Comparison of ENCODE assay signal across 22 mouse cellular contexts in genomic region chr8:93980141-93980540, GRCm38 (mm10). TPM values are rescaled to one million over a fixed set of nuclear protein-coding genes. Genes with fewer than 3 reads are reported as not detected.
DNase-seq lines count a peak whose midpoint lies in the region; ATAC-seq and TF ChIP-seq lines count a peak whose summit lies in the region.
"Had no signal": no experiment of that assay in that cellular context is flagged by ENCODE, and none has a peak within 500 bp of the region (broad histone marks: within the 10 kb centered on the region; RNA-seq: fewer than 3 reads in every experiment).

No protein-coding gene starts in this region.

- H3K27me3 ChIP-seq in heart, embryonic 10.5 days (ENCODE audit: insufficient read depth, poor library complexity, severe bottlenecking) = no peaks in the 10 kb centered on the region
- no peaks in the 10 kb centered on the region for H3K27me3 ChIP-seq in midbrain, postnatal 0 days (ENCODE audit: insufficient read depth, low read length)
- no peaks in the 10 kb centered on the region for H3K27me3 ChIP-seq in midbrain, embryonic 13.5 days
- H3K27me3 ChIP-seq: embryonic facial prominence, embryonic 13.5 days; forebrain, embryonic 13.5 days; heart, embryonic 13.5 days; hindbrain, embryonic 13.5 days had no signal

- no peak overlapping the region for H3K4me2 ChIP-seq in midbrain, postnatal 0 days (ENCODE audit: low read depth, low read length, poor library complexity, severe bottlenecking)
- H3K4me2 ChIP-seq in midbrain, embryonic 13.5 days (replicated peaks) = no peak overlapping the region
- H3K4me2 ChIP-seq: embryonic facial prominence, embryonic 13.5 days; forebrain, embryonic 13.5 days; heart, embryonic 13.5 days; hindbrain, embryonic 13.5 days had no signal

- no peak overlapping the region for H3K9ac ChIP-seq in midbrain, postnatal 0 days (replicated peaks; ENCODE audit: low read length, poor library complexity, severe bottlenecking)
- H3K9ac ChIP-seq in midbrain, embryonic 13.5 days (replicated peaks) = no peak overlapping the region
- H3K9ac ChIP-seq: embryonic facial prominence, embryonic 13.5 days; forebrain, embryonic 13.5 days; forebrain, postnatal 0 days; heart, embryonic 13.5 days; hindbrain, embryonic 13.5 days had no signal

- no peak for TF ChIP-seq CTCF in midbrain, postnatal 0 days (IDR thresholded peaks at IDR 0.05)

- peaks cover 91% of the 10 kb centered on the region for H3K36me3 ChIP-seq in heart, embryonic 10.5 days
- peaks cover 65% of the 10 kb centered on the region for H3K36me3 ChIP-seq in midbrain, postnatal 0 days (ENCODE audit: insufficient read depth, low read length)
- H3K36me3 ChIP-seq in midbrain, embryonic 13.5 days = peaks cover 95% of the 10 kb centered on the region

- ATAC-seq in midbrain, postnatal 0 days (ENCODE audit: low FRiP score) = no peak
- ATAC-seq in midbrain, embryonic 13.5 days = no peak
- ATAC-seq: CD4-positive, CD25-positive, alpha-beta regulatory T cell, adult 4 months; forebrain, embryonic 13.5 days; forebrain, postnatal 0 days had no signal

- WGBS in heart, embryonic 10.5 days = 96% methylated on average over 4 of the region's 4 CpGs
- 81% methylated on average over 4 of the region's 4 CpGs for WGBS in midbrain, postnatal 0 days
- WGBS in midbrain, embryonic 13.5 days = 96% methylated on average over 4 of the region's 4 CpGs

- no peaks in the 10 kb centered on the region for H3K4me1 ChIP-seq in heart, embryonic 10.5 days
- H3K4me1 ChIP-seq in midbrain, postnatal 0 days (ENCODE audit: insufficient read depth, low read length) = no peaks in the 10 kb centered on the region
- H3K4me1 ChIP-seq in midbrain, embryonic 13.5 days (replicated peaks) = no peaks in the 10 kb centered on the region
- H3K4me1 ChIP-seq: embryonic facial prominence, embryonic 13.5 days; forebrain, embryonic 13.5 days; hindbrain, embryonic 13.5 days had no signal

- no peaks in the 10 kb centered on the region for H3K9me3 ChIP-seq in heart, embryonic 10.5 days
- no peaks in the 10 kb centered on the region for H3K9me3 ChIP-seq in midbrain, postnatal 0 days (ENCODE audit: low read length)
- no peaks in the 10 kb centered on the region for H3K9me3 ChIP-seq in midbrain, embryonic 13.5 days
- H3K9me3 ChIP-seq: embryonic facial prominence, embryonic 13.5 days; forebrain, embryonic 13.5 days; G1E; heart, embryonic 13.5 days; hindbrain, embryonic 13.5 days had no signal

- H3K4me3 ChIP-seq in heart, embryonic 10.5 days = no peak overlapping the region
- H3K4me3 ChIP-seq in midbrain, postnatal 0 days (ENCODE audit: low read depth, low read length) = no peak overlapping the region
- no peak overlapping the region for H3K4me3 ChIP-seq in midbrain, embryonic 13.5 days (replicated peaks)
- H3K4me3 ChIP-seq: embryonic facial prominence, embryonic 13.5 days; forebrain, embryonic 13.5 days; heart, adult 2 months; heart, embryonic 13.5 days; hindbrain, embryonic 13.5 days had no signal

- no peak overlapping the region for H3K27ac ChIP-seq in heart, embryonic 10.5 days
- no peak overlapping the region for H3K27ac ChIP-seq in midbrain, postnatal 0 days (ENCODE audit: low read depth, low read length)
- H3K27ac ChIP-seq in midbrain, embryonic 13.5 days = no peak overlapping the region
- H3K27ac ChIP-seq: embryonic facial prominence, embryonic 13.5 days; forebrain, embryonic 13.5 days; heart, adult 2 months; heart, embryonic 13.5 days; hindbrain, embryonic 13.5 days had no signal

- DNase-seq in heart, embryonic 10.5 days (ENCODE audit: low spot score) = peak; percentile 51
- DNase-seq in heart, adult 9 months (ENCODE audit: low spot score in 2 of 2) = no peak
- DNase-seq in kidney, adult 18-20 months = peak; percentile 19
- DNase-seq in kidney, postnatal 4 days = no peak
- peak; percentile 38 for DNase-seq in midbrain, postnatal 0 days (ENCODE audit: low spot score)
- DNase-seq in kidney, postnatal 36 days = peak; percentile 38 to 63
- DNase-seq in c-Kit-positive CD71-positive TER-119-positive erythroid progenitor cells, embryonic 14.5 days (ENCODE audit: low spot score) = no peak
- DNase-seq: adrenal gland, postnatal 10 days; B cell, adult 2 months; cerebellum, adult 18-20 months; cerebellum, adult 9-11 months; cerebellum, postnatal 36 days; forebrain, postnatal 0 days; gastrocnemius, postnatal 14 days; heart, adult 2 months had no signal

RNA-seq across cellular contexts. Expression of gene Amfr, which starts 32.5 kb away (rescaled TPM):
- polyA plus RNA-seq in heart, embryonic 10.5 days (2016; fragmentation: Nextera tagmentation; extraction: Ambion mirVana) = 52.1 and 57.9 TPM in 2 replicates
- total RNA-seq in midbrain, postnatal 0 days (2014; rRNA removed) = 214 and 227 TPM in 2 replicates
- 80.4 and 84.8 TPM in 2 replicates for polyA plus RNA-seq in midbrain, postnatal 0 days (2015; fragmentation: Nextera tagmentation; extraction: Ambion mirVana)
- polyA plus RNA-seq in midbrain, embryonic 13.5 days (2015; fragmentation: Nextera tagmentation; extraction: Ambion mirVana) = 58.1 and 64.7 TPM in 2 replicates

RNA-seq across cellular contexts. Expression of gene Nudt21, which starts 56.7 kb away (rescaled TPM):
- polyA plus RNA-seq in heart, embryonic 10.5 days (2016; fragmentation: Nextera tagmentation; extraction: Ambion mirVana) = 96.4 and 110 TPM in 2 replicates
- total RNA-seq in midbrain, postnatal 0 days (2014; rRNA removed) = 61.5 and 82.5 TPM in 2 replicates
- 90.1 and 92.3 TPM in 2 replicates for polyA plus RNA-seq in midbrain, postnatal 0 days (2015; fragmentation: Nextera tagmentation; extraction: Ambion mirVana)
- polyA plus RNA-seq in midbrain, embryonic 13.5 days (2015; fragmentation: Nextera tagmentation; extraction: Ambion mirVana) = 137 and 138 TPM in 2 replicates

RNA-seq across cellular contexts. Expression of gene Ogfod1, which starts 56.9 kb away (rescaled TPM):
- polyA plus RNA-seq in heart, embryonic 10.5 days (2016; fragmentation: Nextera tagmentation; extraction: Ambion mirVana) = 13.6 and 14.0 TPM in 2 replicates
- total RNA-seq in midbrain, postnatal 0 days (2014; rRNA removed) = 17.3 and 20.1 TPM in 2 replicates
- 7.8 and 8.9 TPM in 2 replicates for polyA plus RNA-seq in midbrain, postnatal 0 days (2015; fragmentation: Nextera tagmentation; extraction: Ambion mirVana)
- polyA plus RNA-seq in midbrain, embryonic 13.5 days (2015; fragmentation: Nextera tagmentation; extraction: Ambion mirVana) = 13.4 and 15.4 TPM in 2 replicates

Comparison
In these comparisons a context has a peak if more than half of its experiments do, and no peak if none do; other contexts are left out.
1. DNase-seq: peak in heart, embryonic 10.5 days (single experiment), kidney, adult 18-20 months (single experiment), midbrain, postnatal 0 days (single experiment) and kidney, postnatal 36 days (2 of 2); none in heart, adult 9 months (0 of 2), kidney, postnatal 4 days (0 of 2) and c-Kit-positive CD71-positive TER-119-positive erythroid progenitor cells, embryonic 14.5 days (single experiment).